Mouse (Mus musculus) ES-Bruce4 (cell line): ENCODE measurements around the gene Ulk4.

Experiments
- CTCF ChIP-seq: IDR thresholded peaks from one replicate; pipeline ENCODE4 v1.8.1; 2011; ENCODE audit warnings: low read depth, low read length
- POLR2A ChIP-seq: IDR thresholded peaks from one replicate; pipeline ENCODE4 v1.8.1; 2011; ENCODE audit warnings: low read length; ENCODE audit not compliant: insufficient read depth

DNA sequence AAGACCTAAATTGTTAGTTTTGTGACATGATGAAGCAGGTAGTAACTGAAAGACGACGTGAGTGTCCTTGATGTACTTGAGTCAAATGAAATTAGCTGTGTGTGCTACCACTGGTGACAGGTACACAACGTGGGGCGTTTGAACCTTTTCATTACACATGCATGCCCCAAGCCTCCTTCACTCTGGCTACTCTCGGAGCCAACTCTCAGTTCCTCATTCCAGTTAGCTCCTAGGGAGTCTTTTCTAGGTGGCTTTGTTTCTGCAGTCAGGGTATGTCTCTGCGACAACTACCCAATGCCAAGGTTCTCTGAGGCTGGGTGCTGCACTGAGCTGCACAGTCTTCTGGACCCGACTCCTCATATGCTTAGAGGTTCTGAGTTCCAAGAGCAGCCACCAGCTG, 100.6 kb downstream of the Ulk4 start:
- TF ChIP-seq POLR2A (no peak), CTCF (no peak)
